Mouse (Mus musculus) C2C12 (cell line): ENCODE results near the gene Gsg1. TPM values are rescaled to one million over a fixed set of nuclear protein-coding genes. Genes with fewer than 3 reads are reported as not detected.

Experiments
- H3K27me3 ChIP-seq: one replicate; pipeline ENCODE4 v1.6.1; 2011; ENCODE audit not compliant: control insufficient read depth, insufficient read depth, insufficient read length
- H3K36me3 ChIP-seq: one replicate; pipeline ENCODE4 v1.6.1; 2011; ENCODE audit not compliant: control insufficient read depth, insufficient read depth
- H3K4me3 ChIP-seq: one replicate; pipeline ENCODE4 v1.5.1; 2011; ENCODE audit warnings: mild to moderate bottlenecking, control low read depth; ENCODE audit not compliant: poor library complexity, insufficient read depth, severe bottlenecking
- H3K79me2 ChIP-seq: one replicate; pipeline ENCODE4 v1.6.1; 2011; ENCODE audit not compliant: control insufficient read depth, insufficient read depth
- H3K79me3 ChIP-seq: one replicate; pipeline ENCODE4 v1.6.1; 2011; ENCODE audit warnings: low read depth, control low read depth
- H3ac ChIP-seq: one replicate; pipeline ENCODE3; 2011; ENCODE audit warnings: low read depth; ENCODE audit not compliant: control insufficient read depth, insufficient read length
- CEBPB ChIP-seq: IDR thresholded peaks from one replicate; pipeline ENCODE4 v1.6.1; 2011; ENCODE audit warnings: low read depth, mild to moderate bottlenecking, control low read depth, moderate library complexity
- CTCF ChIP-seq: IDR thresholded peaks from one replicate; pipeline ENCODE4 v1.5.1; 2011; ENCODE audit not compliant: control insufficient read depth, insufficient read depth, insufficient read length
- FOSL1 ChIP-seq: IDR thresholded peaks from one replicate; pipeline ENCODE4 v1.8.0; 2011; ENCODE audit warnings: mild to moderate bottlenecking, low read length; ENCODE audit not compliant: poor library complexity, insufficient read depth, severe bottlenecking
- MAX ChIP-seq: IDR thresholded peaks from one replicate; pipeline ENCODE4 v1.6.1; 2011; ENCODE audit warnings: mild to moderate bottlenecking, control low read depth
- MYOD1 ChIP-seq: IDR thresholded peaks from one replicate; pipeline ENCODE4 v1.6.1; 2011; ENCODE audit warnings: low read depth; ENCODE audit not compliant: control insufficient read depth, insufficient read length
- MYOG ChIP-seq: IDR thresholded peaks from one replicate; pipeline ENCODE4 v1.6.1; 2011; ENCODE audit not compliant: control insufficient read depth, insufficient read length; ENCODE audit errors: extremely low read depth
- USF1 ChIP-seq: IDR thresholded peaks from one replicate; pipeline ENCODE4 v1.6.1; 2011; ENCODE audit warnings: low read depth, mild to moderate bottlenecking, control low read depth, moderate library complexity
- polyA plus RNA-seq: library from polyadenylated mRNA; unstranded; fragments of >200 nt; fragmentation: generic; extraction: Trizol; gene quantifications from one replicate; pipeline ENCODE4 v1.2.1, GENCODE M21; 2012; ENCODE audit warnings: missing spikeins

Gsg1 gene
- polyA plus RNA-seq, 1 experiment = 0.15 TPM

DNA sequence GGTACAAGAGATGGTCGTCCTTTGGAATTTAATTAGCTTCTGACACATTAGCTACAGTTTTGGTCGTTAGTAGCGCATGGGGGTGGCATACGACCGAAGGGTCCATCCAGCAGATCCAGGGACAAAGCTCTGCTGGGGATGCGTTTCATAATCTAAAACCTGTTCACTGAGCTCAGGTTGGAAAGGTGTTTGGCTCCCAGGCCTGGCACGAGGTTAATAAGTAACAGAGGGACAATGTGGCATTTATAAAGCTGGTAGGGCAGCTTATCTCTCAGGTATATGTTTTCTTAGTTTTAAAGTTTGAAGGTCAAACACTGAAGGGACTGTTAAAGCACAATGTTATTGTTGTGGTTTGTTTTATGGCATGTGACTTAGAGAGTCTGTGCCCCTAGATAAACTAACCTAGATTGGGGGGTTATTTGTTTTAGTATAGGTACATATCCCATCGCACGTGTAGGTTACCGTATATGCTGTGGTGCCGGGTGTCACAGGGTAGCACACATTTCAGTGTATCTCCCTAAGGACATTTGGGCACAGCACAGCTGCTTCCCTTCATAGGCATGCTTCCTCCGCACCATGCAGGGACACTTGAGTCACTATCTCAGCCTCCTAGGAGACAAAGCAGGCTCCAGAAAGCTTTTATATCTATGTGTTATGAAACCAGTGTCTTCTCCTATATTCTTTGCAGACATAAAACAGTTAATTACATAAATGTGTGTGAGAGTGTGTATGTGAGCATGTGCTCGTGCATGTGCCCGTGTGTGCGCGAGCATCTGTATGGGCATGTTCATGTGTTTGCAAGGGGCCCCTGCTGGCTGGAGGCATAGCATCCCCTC is 53.8 kb downstream of the Gsg1 start:
- H3K4me3 ChIP-seq = no peak overlapping the region
- no peak overlapping the region for H3ac ChIP-seq
- H3K36me3 ChIP-seq = no peaks in the 10 kb centered on the region
- TF ChIP-seq CTCF = no peak
- TF ChIP-seq MAX = no peak
- TF ChIP-seq FOSL1 = no peak
- no peak for TF ChIP-seq USF1
- no peak for TF ChIP-seq CEBPB
- no peak for TF ChIP-seq MYOD1
- no peak for TF ChIP-seq MYOG
- H3K79me2 ChIP-seq = peaks cover 9% of the 10 kb centered on the region
- no peaks in the 10 kb centered on the region for H3K27me3 ChIP-seq
- H3K79me3 ChIP-seq = no peaks in the 10 kb centered on the region

DNA sequence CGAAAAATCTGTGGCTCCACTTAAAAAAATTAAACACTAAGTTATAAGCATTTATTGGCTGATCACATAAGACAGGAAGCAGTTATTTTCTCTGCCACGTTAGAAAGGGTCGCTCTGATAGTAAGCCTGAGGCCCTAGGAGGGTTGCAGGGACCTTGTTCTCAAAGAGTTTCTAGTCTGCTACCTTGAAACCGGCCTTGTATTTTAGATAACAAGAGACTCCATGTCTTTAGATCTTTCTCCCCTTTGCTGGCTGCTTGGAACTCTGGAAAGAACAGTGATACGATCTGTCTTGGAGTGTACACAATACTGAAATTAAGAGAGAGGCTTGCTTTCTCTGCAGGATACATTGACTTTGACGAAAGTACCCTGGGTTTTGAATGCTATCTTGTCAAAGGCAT is 55.4 kb downstream of the Gsg1 start:
- H3K79me2 ChIP-seq = peaks cover 9% of the 10 kb centered on the region
- H3K4me3 ChIP-seq = peak overlapping the region; percentile 41
- no peaks in the 10 kb centered on the region for H3K36me3 ChIP-seq
- TF ChIP-seq MYOD1 (no peak), USF1 (no peak), CTCF (no peak), FOSL1 (no peak), CEBPB (no peak), MYOG (no peak), MAX (no peak)
- H3ac ChIP-seq = no peak overlapping the region
- H3K79me3 ChIP-seq = no peaks in the 10 kb centered on the region
- H3K27me3 ChIP-seq = no peaks in the 10 kb centered on the region

DNA sequence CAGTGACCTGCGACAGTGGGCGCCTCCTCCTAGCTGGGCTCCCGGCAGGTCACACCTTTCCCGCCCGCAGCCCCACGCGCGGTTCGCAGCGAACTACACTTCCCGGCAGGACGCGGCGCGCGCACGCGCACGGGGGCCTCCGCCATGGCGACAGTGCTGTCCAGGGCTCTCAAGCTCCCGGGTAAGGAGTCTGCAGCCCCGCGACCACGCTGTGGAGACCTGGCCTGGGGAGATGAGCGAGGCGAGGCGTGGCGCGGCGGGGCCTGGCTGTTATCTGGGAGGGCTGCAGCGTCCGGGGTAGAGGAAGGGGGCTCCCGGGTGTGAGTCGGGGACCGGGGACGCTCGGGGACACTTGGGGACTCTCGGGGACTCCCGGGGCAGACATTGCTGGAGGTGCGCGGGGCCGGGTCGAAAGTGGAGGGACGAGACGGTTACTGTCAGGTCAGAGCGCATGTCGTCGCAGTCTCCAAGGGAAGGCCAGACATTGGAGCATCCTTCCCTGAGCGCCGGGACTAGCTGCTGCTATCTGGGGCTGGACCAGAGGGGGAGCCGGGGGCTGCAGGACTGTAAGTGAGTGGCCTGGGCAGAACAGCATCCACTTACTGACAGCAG is 56.1 kb downstream of the Gsg1 start, which contains the start of the genes Fam234b and Hebp1:
Gene Fam234b, plus strand, starts transcription at position 57 of the 612 bp plus-strand sequence.
Gene Hebp1, minus strand, starts transcription at position 102 of the 612 bp plus-strand sequence.
- Histone ChIP-seq H3K36me3 (no peaks in the 10 kb centered on the region), H3K27me3 (no peaks in the 10 kb centered on the region), H3K4me3 (peak within 1 kb of the TSS; percentile 41), H3K79me2 (peaks cover 9% of the 10 kb centered on the region), H3K79me3 (no peaks in the 10 kb centered on the region), H3ac (peak within 1 kb of the TSS; percentile 94)
- peak; percentile 14 for TF ChIP-seq MYOD1
- TF ChIP-seq MAX = no peak

DNA sequence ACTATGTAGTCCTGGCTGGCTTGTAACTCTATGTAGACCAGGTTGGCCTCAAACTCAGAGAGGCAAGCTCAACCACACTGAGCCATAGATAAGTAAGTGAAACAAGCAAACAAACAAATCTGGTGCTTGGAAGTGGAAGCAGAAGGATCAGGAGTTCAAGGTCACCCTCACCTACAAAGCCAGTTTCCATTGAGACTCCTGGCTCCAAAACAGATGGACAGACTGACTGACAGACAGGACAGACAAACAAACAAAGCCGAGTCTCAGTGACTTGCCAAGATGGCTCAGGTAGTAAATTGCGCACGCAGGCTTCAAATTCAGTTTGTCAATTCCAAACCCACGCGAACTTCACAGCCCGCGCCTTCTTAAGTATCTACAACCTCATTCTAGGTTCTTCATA is 56.7 kb downstream of the Gsg1 start:
- Histone ChIP-seq H3ac (no peak overlapping the region), H3K79me3 (no peaks in the 10 kb centered on the region), H3K27me3 (no peaks in the 10 kb centered on the region), H3K36me3 (no peaks in the 10 kb centered on the region), H3K4me3 (peak overlapping the region; percentile 41), H3K79me2 (peaks cover 9% of the 10 kb centered on the region)
- TF ChIP-seq MAX = no peak
- TF ChIP-seq FOSL1 = no peak
- no peak for TF ChIP-seq USF1
- no peak for TF ChIP-seq MYOG
- TF ChIP-seq CTCF = no peak
- no peak for TF ChIP-seq CEBPB
- TF ChIP-seq MYOD1 = no peak

DNA sequence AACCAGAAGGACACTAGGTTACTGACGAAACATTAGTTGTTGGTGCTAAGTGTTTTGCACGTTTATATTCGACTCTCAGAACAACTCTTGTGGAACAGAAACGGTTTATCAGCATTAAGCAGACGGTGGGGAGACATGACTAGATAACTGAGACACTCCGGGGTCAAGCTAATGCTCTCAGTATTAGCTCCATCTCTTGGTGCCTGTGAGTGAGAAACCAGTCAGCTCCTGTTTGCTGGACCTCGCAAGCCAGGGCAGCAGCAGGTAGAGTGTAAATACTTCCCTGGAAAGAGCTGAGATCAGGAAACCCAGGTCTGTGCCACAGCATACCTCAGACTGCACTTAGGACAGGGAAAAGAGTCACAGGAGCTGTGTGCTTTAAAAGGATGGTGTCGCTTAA is 57.4 kb downstream of the Gsg1 start:
- Histone ChIP-seq H3K79me2 (peaks cover 9% of the 10 kb centered on the region), H3ac (no peak overlapping the region), H3K36me3 (no peaks in the 10 kb centered on the region), H3K27me3 (no peaks in the 10 kb centered on the region), H3K4me3 (no peak overlapping the region), H3K79me3 (no peaks in the 10 kb centered on the region)
- TF ChIP-seq FOSL1 (no peak), MAX (no peak), MYOD1 (no peak), CEBPB (no peak), USF1 (no peak), MYOG (no peak), CTCF (no peak)
